ENCODE assay signal across 8 mouse cellular contexts in the genomic region with DNA sequence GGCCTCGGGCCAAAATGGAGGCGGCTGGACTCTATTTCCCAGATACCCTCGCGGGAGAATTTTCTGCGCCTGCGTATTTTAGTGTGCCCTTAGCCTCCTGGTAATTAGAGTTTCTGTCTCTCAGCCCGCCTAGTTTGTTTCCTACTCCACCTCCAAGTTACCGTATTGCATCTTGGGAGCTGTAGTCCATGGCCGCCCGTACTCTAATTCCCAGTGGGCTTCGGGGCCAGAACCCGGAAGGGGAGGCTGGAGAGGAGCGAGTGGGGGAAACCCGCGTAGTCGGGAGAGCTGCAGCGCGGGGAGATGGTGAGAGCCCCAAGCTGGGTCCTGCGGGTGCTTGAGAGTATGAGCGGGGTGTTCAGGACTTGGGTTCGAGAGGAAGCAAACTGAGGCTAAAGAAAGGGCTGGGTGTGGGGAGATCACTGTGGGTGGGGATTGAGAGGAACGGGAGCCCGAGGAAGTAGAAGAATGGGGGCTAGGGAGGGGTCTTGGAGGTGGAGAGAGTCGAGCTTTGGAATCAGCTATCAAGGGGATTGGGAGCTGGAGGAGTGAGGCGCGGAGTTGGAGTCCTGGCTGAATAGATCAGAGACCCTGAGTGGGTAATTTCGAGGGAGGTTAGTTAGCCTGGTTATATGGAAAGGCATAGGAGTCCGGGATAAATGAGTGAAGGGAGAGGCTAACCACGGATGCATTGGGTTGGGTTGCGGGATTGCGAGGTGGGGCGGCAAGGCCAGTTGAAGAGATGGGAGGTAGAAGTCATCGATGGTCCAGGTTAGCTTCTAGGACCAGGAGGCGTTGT. TPM values are rescaled to one million over a fixed set of nuclear protein-coding genes. Genes with fewer than 3 reads are reported as not detected.
DNase-seq lines count a peak whose midpoint lies in the region; ATAC-seq and TF ChIP-seq lines count a peak whose summit lies in the region.

A gene (plus strand): TSS at position 229 of the 799 bp plus-strand sequence.

- H3K4me1 ChIP-seq in forebrain, embryonic 10.5 days: peaks cover 18% of the 10 kb centered on the region
- H3K4me1 ChIP-seq in heart, embryonic 15.5 days (replicated peaks): peaks cover 17% of the 10 kb centered on the region
- peaks cover 11 to 18% of the 10 kb centered on the region in 2 experiments for H3K4me1 ChIP-seq in liver, embryonic 14.5 days (replicated peaks; ENCODE audit: control insufficient read depth in 2 of 2, insufficient read depth in 2 of 2, low read length in 1 of 2)
- peaks cover 6% of the 10 kb centered on the region for H3K4me1 ChIP-seq in neural tube, embryonic 11.5 days (ENCODE audit: control insufficient read depth, insufficient read depth, low read length)
- H3K4me1 ChIP-seq in stomach, postnatal 0 days (replicated peaks; ENCODE audit: control insufficient read depth, insufficient read depth): no peaks in the 10 kb centered on the region; the same call in 1 of the 2 replicates

- 3% methylated on average over 34 of the region's 34 CpGs for WGBS in forebrain, embryonic 10.5 days
- WGBS in heart, embryonic 15.5 days: 2% methylated on average over 34 of the region's 34 CpGs
- 1% methylated on average over 34 of the region's 34 CpGs for WGBS in liver, embryonic 14.5 days (ENCODE audit: insufficient replicate concordance)
- 2% methylated on average over 34 of the region's 34 CpGs for WGBS in neural tube, embryonic 11.5 days
- 2% methylated on average over 34 of the region's 34 CpGs for WGBS in stomach, postnatal 0 days

- peak; percentile 92 for ATAC-seq in heart, embryonic 15.5 days (replicated peaks; ENCODE audit: insufficient number of reproducible peaks, insufficient read depth, low FRiP score, low read depth)
- ATAC-seq in liver, embryonic 14.5 days (ENCODE audit: insufficient read depth): peak; percentile 95
- peak; percentile 92 for ATAC-seq in neural tube, embryonic 11.5 days (ENCODE audit: insufficient read depth, low FRiP score, low TSS enrichment)
- peak; percentile 96 for ATAC-seq in stomach, postnatal 0 days (ENCODE audit: low FRiP score, low TSS enrichment)

- no peak for TF ChIP-seq EP300 in liver, embryonic 14.5 days (IDR thresholded peaks at IDR 0.05; ENCODE audit: low read depth)
- TF ChIP-seq EP300 in stomach, postnatal 0 days (optimal IDR thresholded peaks at IDR 0.05): no peak

- peak within 1 kb of the TSS; percentile 84 for H3K4me3 ChIP-seq in forebrain, embryonic 10.5 days
- peak within 1 kb of the TSS; percentile 76 for H3K4me3 ChIP-seq in heart, embryonic 15.5 days
- H3K4me3 ChIP-seq in liver, embryonic 14.5 days (ENCODE audit: insufficient read depth in 1 of 2, low read depth in 2 of 2, low read length in 2 of 2): peak within 1 kb of the TSS; percentile 88 to 91
- H3K4me3 ChIP-seq in neural tube, embryonic 11.5 days (ENCODE audit: low read depth, low read length): peak within 1 kb of the TSS; percentile 73
- H3K4me3 ChIP-seq in stomach, postnatal 0 days (ENCODE audit: low read depth, low read length): peak within 1 kb of the TSS; percentile 62

- H3K27ac ChIP-seq in forebrain, embryonic 10.5 days: peak within 1 kb of the TSS; percentile 89
- H3K27ac ChIP-seq in heart, embryonic 15.5 days: peak within 1 kb of the TSS; percentile 58
- no peak within 1 kb of the TSS; the same call in 1 of the 2 replicates for H3K27ac ChIP-seq in liver, embryonic 14.5 days
- H3K27ac ChIP-seq in neural tube, embryonic 11.5 days (ENCODE audit: low read depth, low read length): no peak within 1 kb of the TSS
- peak within 1 kb of the TSS; percentile 45 for H3K27ac ChIP-seq in stomach, postnatal 0 days (replicated peaks)

- H3K4me2 ChIP-seq in heart, embryonic 15.5 days: peak within 1 kb of the TSS; percentile 80
- peak within 1 kb of the TSS; percentile 94 for H3K4me2 ChIP-seq in liver, embryonic 14.5 days (ENCODE audit: low read depth)
- peak within 1 kb of the TSS; percentile 78 for H3K4me2 ChIP-seq in neural tube, embryonic 11.5 days (ENCODE audit: low read depth)
- H3K4me2 ChIP-seq in stomach, postnatal 0 days (replicated peaks; ENCODE audit: low read depth): peak within 1 kb of the TSS; percentile 87

- H3K9ac ChIP-seq in heart, embryonic 15.5 days: peak within 1 kb of the TSS; percentile 71
- peak within 1 kb of the TSS; percentile 76 for H3K9ac ChIP-seq in liver, embryonic 14.5 days (replicated peaks)
- peak within 1 kb of the TSS; percentile 69 for H3K9ac ChIP-seq in neural tube, embryonic 11.5 days (ENCODE audit: low read length)
- peak within 1 kb of the TSS; percentile 73 for H3K9ac ChIP-seq in stomach, postnatal 0 days (ENCODE audit: low read length)

- no peak for TF ChIP-seq CTCF in liver, embryonic 14.5 days (IDR thresholded peaks at IDR 0.05; ENCODE audit: low read depth)
- no peak for TF ChIP-seq CTCF in stomach, postnatal 0 days (IDR thresholded peaks at IDR 0.05; ENCODE audit: low read depth)

- H3K27me3 ChIP-seq in forebrain, embryonic 10.5 days (ENCODE audit: poor library complexity, severe bottlenecking): peaks cover 18% of the 10 kb centered on the region
- no peaks in the 10 kb centered on the region for H3K27me3 ChIP-seq in heart, embryonic 15.5 days
- H3K27me3 ChIP-seq in liver, embryonic 14.5 days (ENCODE audit: control insufficient read depth, insufficient read depth, low read length): peaks cover 7% of the 10 kb centered on the region
- H3K27me3 ChIP-seq in neural tube, embryonic 11.5 days (ENCODE audit: control insufficient read depth, insufficient read depth, low read length): peaks cover 2% of the 10 kb centered on the region; the same call in 1 of the 2 replicates
- H3K27me3 ChIP-seq in stomach, postnatal 0 days (ENCODE audit: control insufficient read depth, insufficient read depth, low read length): no peaks in the 10 kb centered on the region

- peaks cover 33% of the 10 kb centered on the region for H3K9me3 ChIP-seq in forebrain, embryonic 10.5 days
- H3K9me3 ChIP-seq in heart, embryonic 15.5 days (replicated peaks): no peaks in the 10 kb centered on the region
- H3K9me3 ChIP-seq in liver, embryonic 14.5 days (ENCODE audit: control insufficient read depth, low read length): peaks cover 4% of the 10 kb centered on the region
- H3K9me3 ChIP-seq in neural tube, embryonic 11.5 days (ENCODE audit: control insufficient read depth, low read length): no peaks in the 10 kb centered on the region; the same call in 1 of the 2 replicates
- no peaks in the 10 kb centered on the region for H3K9me3 ChIP-seq in stomach, postnatal 0 days (ENCODE audit: control insufficient read depth, low read length)

- DNase-seq in CD8-positive naive resting alpha-beta T cell, adult 2 months (ENCODE audit: low read depth in 2 of 2, low spot score in 2 of 2): peak; percentile 89 to 93
- peak; percentile 97 for DNase-seq in c-Kit-positive CD71-negative TER-119-negative erythroid progenitor cells, embryonic 14.5 days (ENCODE audit: low read depth)
- DNase-seq in forebrain, embryonic 10.5 days (ENCODE audit: extremely low spot score, low spot score): peak; percentile 92
- peak; percentile 95 to 96 for DNase-seq in kidney, postnatal 25 days
- peak; percentile 92 to 95 (median 94) for DNase-seq in liver, embryonic 14.5 days (ENCODE audit: low read depth in 3 of 3, low spot score in 3 of 3)
- DNase-seq in neural tube, embryonic 11.5 days (ENCODE audit: low spot score): peak; percentile 92
- DNase-seq in stomach, postnatal 0 days (ENCODE audit: low spot score): peak; percentile 94

- peaks cover 14% of the 10 kb centered on the region for H3K36me3 ChIP-seq in forebrain, embryonic 10.5 days (replicated peaks)
- H3K36me3 ChIP-seq in heart, embryonic 15.5 days: no peaks in the 10 kb centered on the region
- H3K36me3 ChIP-seq in liver, embryonic 14.5 days (replicated peaks; ENCODE audit: control insufficient read depth, insufficient read depth, low read depth): no peaks in the 10 kb centered on the region
- no peaks in the 10 kb centered on the region for H3K36me3 ChIP-seq in neural tube, embryonic 11.5 days (ENCODE audit: control insufficient read depth, insufficient read depth, low read length)
- H3K36me3 ChIP-seq in stomach, postnatal 0 days (ENCODE audit: control insufficient read depth, insufficient read depth, low read length): no peaks in the 10 kb centered on the region

RNA-seq across cellular contexts. Expression of the gene that starts here (rescaled TPM):
- 17.8 and 18.4 TPM in 2 replicates for polyA plus RNA-seq in forebrain, embryonic 10.5 days (2016; fragmentation: Nextera tagmentation; extraction: Ambion mirVana)
- polyA plus RNA-seq in heart, embryonic 15.5 days (2015; fragmentation: Nextera tagmentation; extraction: Ambion mirVana): 7.3 and 9.6 TPM in 2 replicates
- polyA plus RNA-seq in liver, embryonic 14.5 days (2012; rRNA removed): 2.0 and 2.6 TPM in 2 replicates
- 2.6 and 3.0 TPM in 2 replicates for polyA plus RNA-seq in liver, embryonic 14.5 days (2014; fragmentation: Nextera tagmentation; extraction: Ambion mirVana)
- polyA plus RNA-seq in neural tube, embryonic 11.5 days (2014; fragmentation: Nextera tagmentation; extraction: Ambion mirVana): 10.1 and 10.6 TPM in 2 replicates
- 6.5 and 6.7 TPM in 2 replicates for polyA plus RNA-seq in stomach, postnatal 0 days (2015; fragmentation: Nextera tagmentation; extraction: Ambion mirVana)

Comparison
In these comparisons a context has a peak if more than half of its experiments do, and no peak if none do; other contexts are left out.
1. H3K27ac ChIP-seq: peak in forebrain, embryonic 10.5 days (single experiment), heart, embryonic 15.5 days (single experiment) and stomach, postnatal 0 days (single experiment); none in liver, embryonic 14.5 days (single experiment) and neural tube, embryonic 11.5 days (single experiment).
2. Peak in every context shown above with its lines, with median percentiles within 50 percentile points of each other: DNase-seq, H3K4me3 ChIP-seq, ATAC-seq, H3K4me2 ChIP-seq and H3K9ac ChIP-seq.